Mouse (Mus musculus): ENCODE measurements around the gene Jade1.

The Jade1 gene

DNA sequence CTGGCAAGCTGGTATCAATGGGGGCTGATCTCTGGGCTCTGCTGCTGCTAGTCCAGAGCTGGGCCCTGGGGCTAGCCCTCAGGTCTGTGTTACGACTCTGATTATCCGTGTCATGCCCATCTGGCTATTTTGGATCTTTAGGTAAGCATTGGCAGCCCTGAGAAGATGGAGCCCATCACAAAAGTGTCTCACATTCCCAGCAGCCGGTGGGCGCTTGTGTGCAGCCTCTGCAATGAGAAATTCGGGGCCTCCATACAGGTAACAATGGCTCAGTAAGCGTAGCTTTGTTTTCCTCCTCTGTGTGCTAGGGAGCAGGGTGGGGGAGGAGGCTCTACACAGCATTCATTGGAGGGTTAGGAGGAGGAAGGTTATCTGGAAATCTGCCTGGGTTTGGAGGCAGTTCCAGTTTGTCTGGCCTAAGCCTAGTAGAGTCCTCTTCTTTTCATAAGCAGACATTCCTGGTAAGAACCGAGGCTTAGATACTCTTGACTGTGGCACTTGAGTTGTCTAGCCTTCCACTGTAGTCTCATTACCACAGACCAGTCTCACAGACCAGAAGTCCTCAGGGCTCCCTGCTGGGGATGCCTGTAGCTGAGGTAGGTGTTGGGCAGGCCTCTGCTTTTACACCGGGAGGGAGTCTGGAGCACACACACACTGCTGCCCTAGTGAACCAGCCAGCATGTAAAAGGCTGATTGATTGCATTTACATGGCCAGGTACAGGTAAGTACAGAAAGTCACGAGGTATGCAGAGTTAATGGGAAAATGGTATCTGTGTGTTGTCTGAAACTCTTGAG is 45.9 kb downstream of the Jade1 start:
- no peak for DNase-seq

DNA sequence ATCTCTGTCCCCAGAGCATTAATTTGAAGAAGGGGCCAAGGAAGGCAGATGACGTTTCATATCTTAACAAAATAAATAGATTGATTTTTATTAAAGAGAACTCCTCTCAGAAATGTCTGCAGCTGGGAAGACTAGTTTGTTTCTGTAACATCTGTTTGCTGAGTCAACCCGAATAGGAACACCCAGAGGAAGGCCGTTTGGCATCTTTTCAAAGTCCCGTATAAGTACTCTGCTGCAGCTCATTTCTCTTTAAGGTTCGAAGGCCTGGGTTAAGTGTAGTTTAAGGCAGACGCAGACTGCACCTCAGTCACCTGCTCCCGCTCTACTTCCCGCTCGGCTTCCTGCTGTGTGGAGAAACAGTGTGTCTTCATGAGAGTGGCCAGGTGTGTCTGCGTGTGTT is 47.4 kb downstream of the Jade1 start:
- DNase-seq = no peak

DNA sequence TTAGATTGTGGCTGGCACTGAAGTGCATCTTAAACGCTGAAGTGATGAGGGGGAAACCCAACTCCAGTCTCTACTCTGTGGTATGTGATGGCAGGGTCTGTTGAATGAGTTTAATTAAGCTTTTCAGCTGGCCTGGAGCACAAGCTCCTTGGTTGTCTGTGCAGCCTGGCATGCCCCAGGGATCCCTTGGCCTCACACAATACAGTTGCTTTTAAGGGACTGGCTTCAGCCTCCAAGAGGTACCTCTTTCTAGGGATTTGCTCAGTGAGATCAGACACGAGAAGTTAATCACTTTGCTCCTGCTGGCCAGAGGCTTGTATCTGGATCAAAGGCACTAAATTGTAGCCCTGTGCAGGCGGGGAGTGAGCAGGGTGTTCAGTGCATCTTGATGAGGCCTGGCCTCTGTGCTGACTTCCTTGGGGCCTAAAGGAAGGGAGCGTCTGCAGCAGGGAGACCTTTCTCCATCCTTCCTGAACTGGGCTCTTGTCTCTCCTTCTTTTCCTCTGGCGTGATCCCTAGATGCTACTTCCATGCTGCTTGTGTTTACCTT is 48.0 kb downstream of the Jade1 start:
- no peak for DNase-seq

DNA sequence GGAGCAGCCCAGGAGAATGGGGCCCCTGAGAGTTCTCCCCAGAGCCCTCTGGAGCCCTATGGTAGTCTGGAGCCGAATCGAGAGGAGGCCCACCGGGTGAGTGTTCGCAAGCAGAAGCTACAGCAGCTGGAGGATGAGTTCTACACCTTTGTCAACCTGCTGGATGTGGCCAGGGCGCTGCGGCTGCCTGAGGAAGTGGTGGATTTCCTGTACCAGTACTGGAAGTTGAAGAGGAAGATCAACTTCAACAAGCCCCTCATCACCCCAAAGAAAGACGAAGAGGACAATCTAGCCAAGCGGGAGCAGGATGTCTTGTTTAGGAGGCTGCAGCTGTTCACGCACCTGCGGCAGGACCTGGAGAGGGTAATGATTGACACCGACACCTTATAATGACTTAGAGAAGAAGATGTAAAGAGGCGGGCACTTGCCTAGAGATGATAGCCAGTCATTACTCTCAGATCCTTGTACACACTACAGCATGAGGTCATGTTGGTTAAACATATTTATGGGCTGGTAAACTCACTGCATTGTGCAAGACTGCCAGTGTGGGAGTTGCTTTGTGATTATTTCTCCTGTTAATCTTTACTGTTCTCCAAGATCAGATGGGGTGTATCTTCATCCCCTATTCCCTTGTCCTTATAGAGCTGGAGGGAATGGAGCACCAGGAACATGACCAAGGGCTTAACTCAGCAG is 49.2 kb downstream of the Jade1 start:
- DNase-seq = no peak

DNA sequence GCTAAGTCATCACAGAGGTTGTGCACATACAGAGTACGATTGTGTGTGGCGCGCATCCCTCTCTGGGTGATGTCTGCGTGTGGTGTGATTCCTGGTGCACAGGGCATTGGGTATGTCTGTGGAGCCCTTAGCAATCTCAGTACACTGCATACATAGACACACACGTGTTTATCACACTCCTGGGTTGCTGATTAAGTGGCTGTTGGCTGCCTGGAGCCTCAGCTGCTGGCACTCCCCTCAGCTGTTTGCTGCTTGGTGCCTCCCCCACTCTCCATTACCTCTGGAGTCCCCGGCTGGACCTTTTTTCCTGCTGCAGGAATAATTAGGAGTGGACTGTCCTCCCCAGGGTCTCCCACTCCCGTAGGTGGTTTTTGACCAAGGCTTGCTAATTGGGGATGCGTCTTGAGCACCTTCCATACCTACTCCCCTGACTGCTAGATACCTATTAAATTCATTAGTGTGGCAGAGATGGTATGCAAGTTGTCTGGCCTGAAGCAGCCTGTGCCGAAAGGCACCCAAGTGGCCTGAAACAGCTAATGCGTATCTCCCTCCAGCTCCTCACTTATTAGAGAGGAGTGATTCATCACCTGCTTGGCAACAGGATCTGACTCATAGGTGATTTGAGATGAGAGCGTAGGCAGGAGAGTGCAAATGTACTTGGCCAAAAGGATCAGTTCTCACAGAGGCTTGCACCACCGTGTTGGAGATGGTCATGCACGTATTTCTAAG is 50.2 kb downstream of the Jade1 start:
- no peak for DNase-seq

DNA sequence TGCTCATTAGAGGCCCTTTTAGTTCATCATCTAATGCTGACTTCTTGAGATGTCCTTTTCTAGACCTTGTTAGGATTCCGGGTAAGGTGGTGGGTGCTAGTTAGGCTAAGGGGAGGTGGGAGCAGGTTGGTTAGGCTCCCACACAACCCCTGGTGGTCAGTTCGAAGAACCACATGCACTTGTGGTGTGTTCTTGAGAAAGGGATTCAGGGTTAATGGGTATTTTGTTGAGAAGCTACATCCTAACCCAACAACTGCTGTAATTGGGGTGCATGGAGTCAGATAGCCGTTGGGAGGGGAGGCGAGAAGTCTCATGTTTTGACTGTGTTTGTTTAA is 50.8 kb downstream of the Jade1 start:
- no peak for DNase-seq

DNA sequence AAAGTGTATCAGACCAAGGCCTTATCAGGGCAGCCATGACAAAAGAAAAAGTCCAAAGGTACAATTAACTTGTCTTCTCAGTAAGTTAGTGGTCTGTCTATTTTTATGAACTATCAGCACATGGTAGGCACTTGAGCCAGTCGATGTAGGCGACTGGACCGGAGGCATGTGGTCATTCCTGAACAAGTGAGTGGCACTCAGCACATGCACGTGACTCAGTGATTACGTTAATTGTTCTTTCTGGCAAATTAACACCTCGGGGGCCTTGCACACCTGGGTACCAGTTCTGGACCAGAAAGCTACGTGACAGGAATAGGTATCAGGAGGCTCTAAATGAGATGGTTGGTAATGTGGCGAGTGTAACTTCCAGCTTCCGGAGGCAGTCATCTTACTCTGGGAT is 51.5 kb downstream of the Jade1 start:
- DNase-seq = no peak

DNA sequence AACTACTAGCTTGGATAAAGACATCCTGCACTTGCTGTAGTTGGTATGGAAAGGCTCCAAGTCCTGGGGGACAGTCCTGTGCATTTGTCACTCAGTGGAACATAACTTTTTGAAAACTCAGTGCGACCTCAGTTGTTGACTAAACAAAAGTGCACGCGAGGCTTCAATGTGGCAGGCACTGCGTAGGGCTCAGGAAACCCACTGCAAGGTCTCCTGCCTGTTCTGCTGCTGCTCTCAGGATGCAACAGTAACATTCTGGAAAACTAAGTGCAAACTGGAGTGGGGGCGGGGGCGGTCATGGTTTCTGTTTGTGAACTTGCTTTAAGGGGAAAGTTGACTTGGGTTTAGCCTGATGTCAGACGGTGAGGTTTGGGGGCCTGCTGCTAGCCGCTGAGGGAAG is 51.9 kb downstream of the Jade1 start:
- no peak for DNase-seq

DNA sequence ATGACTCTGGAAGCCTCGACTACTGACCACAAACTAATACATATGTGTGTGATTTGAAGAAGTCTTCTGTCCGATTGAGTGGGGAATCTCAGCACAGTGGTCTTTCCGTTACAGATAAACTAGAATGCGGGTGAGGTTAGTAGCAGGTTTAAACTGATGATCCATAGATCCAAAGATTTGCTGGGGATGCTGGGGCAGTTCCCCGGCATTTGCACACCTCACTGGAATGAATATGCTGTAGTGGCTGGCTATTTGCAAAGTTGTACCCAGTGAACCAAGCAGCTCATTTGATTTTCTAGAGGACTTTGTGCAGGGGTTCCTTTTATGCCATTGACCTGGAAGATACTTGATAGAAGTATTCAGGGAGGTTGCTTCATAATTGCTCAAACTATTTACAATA is 53.5 kb downstream of the Jade1 start:
- DNase-seq = no peak

DNA sequence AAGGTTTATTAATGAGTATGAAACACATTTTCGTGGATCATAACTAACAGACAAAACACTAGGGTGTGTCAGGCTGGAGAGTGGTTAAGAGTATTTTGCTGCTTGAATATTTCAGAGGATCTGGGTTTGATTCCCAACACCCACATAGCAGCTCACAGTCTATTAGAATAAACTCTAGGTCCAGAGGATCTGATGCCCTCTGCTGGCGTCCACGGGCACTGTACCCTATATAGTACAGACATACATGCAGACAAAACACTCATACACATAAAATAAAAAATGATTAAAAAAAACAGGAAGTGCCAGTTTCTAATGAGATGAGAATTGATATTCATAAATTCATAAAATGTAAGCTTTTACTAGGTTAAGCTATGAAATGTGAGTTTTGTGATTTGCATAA is 56.7 kb downstream of the Jade1 start:
- DNase-seq = no peak

DNA sequence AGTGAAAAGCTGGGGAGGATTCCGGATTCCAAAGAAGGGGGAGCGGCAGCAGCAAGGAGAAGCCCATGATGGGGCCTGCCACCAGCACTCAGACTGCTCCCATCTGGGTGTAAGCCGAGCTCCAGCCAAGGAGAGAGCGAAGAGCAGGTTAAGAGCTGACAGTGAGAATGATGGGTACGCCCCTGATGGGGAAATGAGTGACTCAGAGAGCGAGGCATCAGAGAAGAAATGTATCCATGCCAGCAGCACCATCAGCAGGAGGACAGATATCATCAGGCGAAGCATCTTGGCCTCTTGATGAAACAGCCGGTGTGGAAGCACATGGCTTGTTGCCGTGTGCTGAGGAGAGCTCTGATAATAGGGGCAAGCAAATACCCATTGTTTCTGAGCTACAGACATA is 58.2 kb downstream of the Jade1 start:
- DNase-seq = no peak

DNA sequence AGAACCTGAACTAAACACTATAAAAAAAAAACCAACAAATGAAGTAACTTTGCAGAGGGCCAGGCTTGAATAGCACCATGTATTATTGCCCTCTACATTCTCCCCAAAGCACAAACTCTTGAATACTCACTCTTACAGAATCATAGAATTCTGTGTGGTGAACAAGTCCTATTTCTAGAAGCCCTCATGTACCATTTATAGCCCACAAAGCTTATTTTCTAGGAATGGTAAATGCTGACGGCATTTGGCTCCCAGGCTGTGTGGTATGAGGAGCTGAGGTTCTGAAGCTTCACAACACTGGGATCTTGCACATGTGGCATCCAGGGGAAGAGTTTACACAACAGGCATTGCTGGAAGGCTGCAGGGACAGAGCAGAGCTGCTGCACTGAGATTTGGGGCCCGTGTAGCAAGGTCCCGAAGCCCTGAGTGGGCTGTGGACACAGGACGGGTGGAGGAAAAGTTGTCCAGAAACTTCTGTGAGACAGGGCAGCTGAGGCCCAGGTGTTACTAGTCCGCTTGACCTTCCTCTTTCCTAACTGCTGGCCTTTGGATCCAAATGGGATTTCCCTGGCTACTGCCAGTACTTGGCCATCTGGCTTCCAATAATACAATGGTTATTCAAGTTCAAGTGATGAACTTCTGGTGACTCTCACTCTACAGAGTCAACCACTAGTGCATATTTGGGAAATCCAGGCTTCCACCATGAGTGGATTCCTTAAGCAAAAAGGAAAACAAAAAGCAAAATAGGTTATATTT is 58.9 kb downstream of the Jade1 start:
- no peak for DNase-seq

DNA sequence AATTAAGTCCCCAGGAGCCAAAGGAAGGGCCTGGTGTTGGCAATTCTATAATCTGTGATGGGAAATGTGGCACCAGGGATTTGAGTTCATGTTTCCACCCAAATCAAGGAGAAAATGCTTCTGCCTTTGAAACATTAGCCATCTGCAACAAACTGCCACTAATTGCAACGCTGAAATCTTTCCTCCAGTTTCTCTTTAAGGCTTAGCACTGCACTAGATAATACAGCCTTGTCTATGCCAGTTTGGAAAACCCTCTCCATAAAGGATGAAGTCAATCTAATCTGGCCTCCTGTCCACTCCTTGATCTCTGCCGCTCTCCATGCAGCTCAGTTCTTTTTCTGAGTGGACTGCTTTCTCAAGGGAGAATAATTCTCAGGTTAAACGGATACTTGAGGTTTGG is 62.5 kb downstream of the Jade1 start:
- DNase-seq = no peak

DNA sequence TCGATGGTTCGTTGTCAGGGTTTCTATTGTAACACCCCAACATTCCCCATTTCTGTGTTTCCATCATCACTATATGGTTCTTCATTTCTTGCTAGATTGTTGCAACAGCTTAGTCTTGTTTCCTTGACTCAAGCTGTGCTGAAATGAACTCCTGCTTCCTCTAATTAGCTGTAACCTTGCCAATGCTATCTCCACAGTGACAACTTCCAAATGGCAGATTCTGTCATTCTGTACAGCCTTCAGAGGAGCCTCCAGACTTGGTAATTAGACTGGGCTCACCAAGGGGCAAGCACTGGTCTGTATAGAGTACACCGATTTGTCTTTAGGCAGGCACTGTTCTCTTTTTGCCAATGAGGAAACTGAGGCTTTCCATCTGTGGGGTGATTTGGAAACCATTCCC is 63.0 kb downstream of the Jade1 start:
- no peak for DNase-seq

DNA sequence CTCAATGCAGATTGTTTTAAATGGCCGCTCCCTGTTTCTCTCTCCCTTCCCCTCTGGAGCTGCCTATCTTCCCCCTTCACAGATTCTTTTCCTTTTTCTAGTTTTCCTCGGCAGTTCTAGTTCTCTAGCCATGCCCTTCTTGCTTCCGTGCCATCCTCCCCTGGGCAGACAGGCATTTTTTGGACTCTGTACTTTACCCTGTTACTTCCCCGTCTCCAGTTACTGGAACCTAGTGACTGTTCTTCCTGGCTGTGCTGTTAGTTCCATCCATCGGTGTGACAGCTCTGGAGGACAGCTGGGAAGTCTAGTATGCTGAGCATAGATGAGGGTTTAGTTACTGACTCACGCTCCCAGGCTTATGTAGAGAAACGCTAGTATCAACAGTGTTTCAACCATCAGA is 65.4 kb downstream of the Jade1 start:
- no peak for DNase-seq

DNA sequence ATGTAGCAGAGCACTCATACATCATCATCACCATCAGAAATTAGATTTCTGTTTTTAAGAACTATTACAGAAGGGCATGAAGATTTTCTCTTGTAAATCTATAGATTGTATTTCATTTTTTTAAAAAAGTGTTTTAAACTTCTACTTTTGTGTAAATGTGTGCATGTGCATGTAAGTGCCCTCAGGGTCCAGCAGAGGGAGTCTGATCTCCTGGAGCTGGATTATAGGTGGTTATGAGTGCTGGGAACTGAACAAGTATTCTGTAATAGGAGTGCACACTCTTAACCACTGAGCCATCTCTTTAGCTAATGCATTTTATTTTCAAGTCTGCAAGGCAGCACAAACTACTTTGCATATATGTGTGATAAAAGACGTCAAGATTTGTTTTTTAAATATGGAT is 100.1 kb downstream of the Jade1 start:
- DNase-seq = no peak

Measured in spleen, adult 18-20 months (tissue).